Mouse (Mus musculus): ENCODE measurements around the gene Rapgef3. TPM values are rescaled to one million over a fixed set of nuclear protein-coding genes. Genes with fewer than 3 reads are reported as not detected.

Gene Rapgef3
- polyA plus RNA-seq, 1 experiment from 2014 or later, result 12.6 TPM

DNA sequence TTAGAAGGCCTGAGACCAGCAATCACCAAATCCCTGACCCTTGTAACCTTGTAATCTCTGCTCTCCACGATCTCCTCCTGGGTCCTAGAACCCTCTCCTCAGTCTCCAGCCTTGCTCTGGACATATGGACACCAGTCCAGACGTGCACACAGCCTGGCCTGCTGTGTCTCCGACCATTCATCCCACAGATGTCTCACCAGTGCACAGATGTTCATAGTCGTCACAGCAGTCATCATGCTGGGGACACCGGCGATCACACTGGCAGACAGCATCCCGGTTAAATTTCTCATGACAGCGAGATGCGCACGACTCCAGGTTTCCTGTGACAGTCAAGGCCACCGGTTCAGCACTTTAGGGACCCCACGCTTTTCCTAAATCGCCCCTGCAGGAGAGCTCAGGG is 41.5 kb downstream of the Rapgef3 start:
- WGBS, result 88% methylated on average over 13 of the region's 13 CpGs

DNA sequence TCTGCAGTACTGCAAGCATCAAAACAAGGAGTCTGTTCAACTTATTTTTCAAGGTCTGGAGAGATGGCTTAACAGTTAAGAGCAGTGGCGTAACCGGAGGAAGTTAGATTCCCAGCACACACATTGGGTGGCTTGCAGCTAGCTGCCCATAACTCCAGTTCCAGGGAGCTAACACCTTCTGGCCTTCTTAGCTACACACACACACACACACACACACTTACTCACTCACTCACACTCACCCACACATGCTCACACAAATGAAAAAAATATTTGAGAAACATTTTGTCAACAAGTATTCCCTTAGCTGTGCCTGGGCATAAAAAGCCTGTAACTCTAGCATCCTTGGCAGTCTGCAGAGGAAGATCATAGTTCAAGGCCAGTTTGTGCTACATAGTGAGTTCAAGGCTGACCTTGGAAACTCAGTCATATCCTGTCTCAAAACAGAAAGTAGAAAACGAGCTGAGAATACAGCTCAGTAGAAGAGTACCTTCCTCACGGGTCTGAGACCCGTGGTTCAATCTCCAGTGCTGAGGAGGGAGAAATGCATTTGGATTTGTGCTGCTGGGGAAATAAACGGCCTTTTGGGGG is 42.5 kb downstream of the Rapgef3 start:
- no peak overlapping the region for H3K4me2 ChIP-seq (ENCODE audit: low read depth, low read length)
- no peak overlapping the region for H3K27ac ChIP-seq (ENCODE audit: low read length)
- H3K36me3 ChIP-seq (ENCODE audit: control insufficient read depth, insufficient read depth, low read length), result no peaks in the 10 kb centered on the region
- H3K9ac ChIP-seq (ENCODE audit: low read length), result no peak overlapping the region
- WGBS, result 69% methylated on average over 6 of the region's 6 CpGs
- H3K4me3 ChIP-seq (replicated peaks; ENCODE audit: low read length), result no peak overlapping the region
- ATAC-seq (ENCODE audit: insufficient read depth, low FRiP score), result no peak
- H3K9me3 ChIP-seq (replicated peaks; ENCODE audit: control insufficient read depth, low read length), result no peaks in the 10 kb centered on the region
- no peaks in the 10 kb centered on the region for H3K27me3 ChIP-seq (ENCODE audit: control insufficient read depth, insufficient read depth, low read length)
- no peaks in the 10 kb centered on the region for H3K4me1 ChIP-seq (ENCODE audit: control insufficient read depth, insufficient read depth, low read length)

More for the DNA sequence above, 41.5 kb downstream of the Rapgef3 start:
- Histone ChIP-seq H3K4me1 (ENCODE audit: control insufficient read depth, insufficient read depth, low read length) (no peaks in the 10 kb centered on the region), H3K36me3 (ENCODE audit: control insufficient read depth, insufficient read depth, low read length) (no peaks in the 10 kb centered on the region), H3K27me3 (ENCODE audit: control insufficient read depth, insufficient read depth, low read length) (no peaks in the 10 kb centered on the region), H3K4me2 (ENCODE audit: low read depth, low read length) (no peak overlapping the region), H3K9me3 (replicated peaks; ENCODE audit: control insufficient read depth, low read length) (no peaks in the 10 kb centered on the region), H3K27ac (ENCODE audit: low read length) (no peak overlapping the region), H3K4me3 (replicated peaks; ENCODE audit: low read length) (no peak overlapping the region), H3K9ac (ENCODE audit: low read length) (no peak overlapping the region)
- no peak for ATAC-seq (ENCODE audit: insufficient read depth, low FRiP score)

DNA sequence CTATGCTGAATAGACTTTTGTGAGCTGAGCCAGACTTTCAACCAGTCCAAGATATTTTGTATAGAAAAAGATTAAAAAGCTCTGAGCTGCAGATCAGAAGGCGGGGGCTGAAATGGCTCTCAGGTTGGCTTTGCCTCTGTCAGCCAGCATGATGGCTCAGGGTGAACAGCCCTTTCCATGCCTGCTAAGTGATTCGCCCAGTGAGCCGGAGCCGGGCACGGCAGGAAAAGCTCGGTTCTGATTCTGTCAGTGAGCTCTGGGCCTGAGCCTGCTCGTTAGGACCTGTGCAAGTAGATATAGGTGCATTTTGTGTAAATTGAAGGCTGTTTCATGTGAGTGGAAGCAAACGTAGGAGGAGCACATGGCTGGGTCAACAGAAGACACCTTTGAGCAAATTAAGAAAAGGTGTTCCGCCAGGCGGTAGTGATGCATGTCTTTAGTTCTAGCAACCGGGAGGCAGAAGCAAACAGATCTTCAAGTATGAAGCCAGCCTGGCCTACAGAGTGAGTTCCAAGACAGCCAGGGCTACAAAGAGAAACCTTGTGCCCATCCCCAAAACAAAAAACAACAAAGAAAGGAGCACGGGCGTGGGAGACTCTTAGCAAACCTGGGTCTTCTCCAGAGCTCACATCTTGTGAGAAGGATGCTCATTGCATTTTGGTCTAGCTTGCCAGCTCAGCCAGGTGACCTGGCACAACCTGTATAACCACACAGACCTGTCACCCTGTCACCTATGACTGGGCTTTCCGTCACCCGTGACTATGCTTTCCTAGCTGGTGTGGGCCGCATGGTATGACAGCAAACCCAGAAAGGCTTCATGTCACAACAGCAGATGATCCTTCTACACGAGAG is 43.2 kb downstream of the Rapgef3 start:
- H3K4me3 ChIP-seq (replicated peaks; ENCODE audit: low read length), result no peak overlapping the region
- H3K36me3 ChIP-seq (ENCODE audit: control insufficient read depth, insufficient read depth, low read length), result no peaks in the 10 kb centered on the region
- ATAC-seq (ENCODE audit: insufficient read depth, low FRiP score), result no peak
- no peak overlapping the region for H3K27ac ChIP-seq (ENCODE audit: low read length)
- H3K4me1 ChIP-seq (ENCODE audit: control insufficient read depth, insufficient read depth, low read length), result no peaks in the 10 kb centered on the region
- WGBS, result 77% methylated on average over 17 of the region's 17 CpGs
- H3K9ac ChIP-seq (ENCODE audit: low read length), result no peak overlapping the region
- H3K27me3 ChIP-seq (ENCODE audit: control insufficient read depth, insufficient read depth, low read length), result no peaks in the 10 kb centered on the region
- no peaks in the 10 kb centered on the region for H3K9me3 ChIP-seq (replicated peaks; ENCODE audit: control insufficient read depth, low read length)
- no peak overlapping the region for H3K4me2 ChIP-seq (ENCODE audit: low read depth, low read length)

DNA sequence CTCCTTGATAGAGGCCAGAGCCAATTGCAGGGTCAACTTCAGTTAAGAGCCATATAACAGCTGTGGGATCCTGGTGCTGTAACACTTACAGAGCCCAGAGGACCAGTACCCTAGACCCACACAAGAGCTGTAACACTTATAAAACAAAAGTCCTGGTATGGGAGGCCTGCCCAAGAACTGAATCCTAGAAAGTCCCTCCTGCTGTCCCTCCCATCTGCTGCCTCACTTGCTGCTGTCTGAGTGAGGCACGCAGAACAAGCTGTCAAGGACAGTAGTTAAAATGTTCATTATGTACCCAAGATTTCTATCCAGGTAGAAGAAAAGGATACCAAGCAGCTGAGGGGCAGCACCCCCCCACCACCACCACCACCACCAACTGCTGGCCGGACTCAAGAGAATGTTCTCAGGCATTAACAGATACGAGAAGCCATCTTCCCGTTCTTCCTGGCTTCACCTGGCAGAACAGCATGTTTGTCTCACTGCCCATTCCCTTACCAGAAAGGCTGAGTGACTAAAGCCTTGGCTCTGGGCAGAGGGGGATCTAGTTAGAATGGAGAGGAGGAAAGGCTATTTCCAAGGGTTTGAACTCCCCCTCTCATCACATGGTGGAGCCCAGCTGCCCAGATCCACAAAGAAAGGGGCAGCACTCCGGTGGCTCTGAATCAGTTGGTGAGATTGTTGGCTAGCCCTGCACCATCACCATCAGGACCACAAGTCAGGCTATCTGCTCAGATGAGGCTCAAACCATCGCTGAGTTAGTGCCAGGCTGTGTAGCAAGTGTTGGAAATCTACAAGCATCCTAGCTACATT is 44.0 kb downstream of the Rapgef3 start:
- Histone ChIP-seq H3K27me3 (ENCODE audit: control insufficient read depth, insufficient read depth, low read length) (no peaks in the 10 kb centered on the region; the same call in 1 of the 2 replicates), H3K4me2 (ENCODE audit: low read depth, low read length) (no peak overlapping the region), H3K4me1 (ENCODE audit: control insufficient read depth, insufficient read depth, low read length) (no peaks in the 10 kb centered on the region), H3K9me3 (replicated peaks; ENCODE audit: control insufficient read depth, low read length) (no peaks in the 10 kb centered on the region), H3K36me3 (ENCODE audit: control insufficient read depth, insufficient read depth, low read length) (no peaks in the 10 kb centered on the region), H3K9ac (ENCODE audit: low read length) (no peak overlapping the region), H3K27ac (ENCODE audit: low read length) (no peak overlapping the region), H3K4me3 (replicated peaks; ENCODE audit: low read length) (no peak overlapping the region)
- WGBS, result 82% methylated on average over 6 of the region's 6 CpGs
- no peak for ATAC-seq (ENCODE audit: insufficient read depth, low FRiP score)

DNA sequence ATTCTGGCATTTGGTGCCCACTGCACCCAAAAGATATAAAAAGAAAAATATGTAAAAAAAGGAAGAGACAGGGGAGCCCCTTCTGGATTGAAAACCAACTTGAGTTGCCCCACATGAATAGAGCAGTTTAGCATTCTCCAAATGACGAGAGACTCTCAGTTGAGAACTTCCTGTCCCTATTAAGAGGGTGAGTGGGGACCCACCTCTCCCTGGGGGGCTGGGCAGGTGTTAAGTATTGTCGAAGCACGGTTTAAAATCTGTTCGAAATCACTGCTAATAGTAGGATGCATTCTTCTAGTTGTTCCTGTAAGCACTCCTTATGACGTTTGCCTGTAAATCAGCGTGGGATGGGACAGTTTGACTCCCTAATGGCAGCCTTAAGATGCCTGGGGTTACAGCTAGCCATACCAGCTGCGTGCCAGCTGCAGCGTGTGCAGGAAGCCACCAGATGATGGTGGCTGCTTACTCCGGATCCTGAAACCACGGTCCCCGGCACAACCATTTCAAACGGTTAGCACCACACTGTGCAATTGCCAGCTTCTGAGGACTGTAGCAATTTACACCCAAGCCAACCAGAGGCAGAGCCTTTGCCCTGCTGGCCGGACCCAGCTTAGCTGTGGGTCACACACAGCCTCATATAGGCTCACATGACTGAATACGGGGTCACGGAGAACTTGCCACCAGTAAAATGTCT is 46.6 kb downstream of the Rapgef3 start:
- no peaks in the 10 kb centered on the region; the same call in 1 of the 2 replicates for H3K27me3 ChIP-seq (ENCODE audit: control insufficient read depth, insufficient read depth, low read length)
- H3K9me3 ChIP-seq (replicated peaks; ENCODE audit: control insufficient read depth, low read length), result no peaks in the 10 kb centered on the region
- no peaks in the 10 kb centered on the region for H3K4me1 ChIP-seq (ENCODE audit: control insufficient read depth, insufficient read depth, low read length)
- no peak overlapping the region for H3K9ac ChIP-seq (ENCODE audit: low read length)
- no peak for ATAC-seq (ENCODE audit: insufficient read depth, low FRiP score)
- no peaks in the 10 kb centered on the region for H3K36me3 ChIP-seq (ENCODE audit: control insufficient read depth, insufficient read depth, low read length)
- no peak overlapping the region for H3K4me2 ChIP-seq (ENCODE audit: low read depth, low read length)
- H3K27ac ChIP-seq (ENCODE audit: low read length), result no peak overlapping the region
- 70% methylated on average over 15 of the region's 15 CpGs for WGBS
- H3K4me3 ChIP-seq (replicated peaks; ENCODE audit: low read length), result no peak overlapping the region

DNA sequence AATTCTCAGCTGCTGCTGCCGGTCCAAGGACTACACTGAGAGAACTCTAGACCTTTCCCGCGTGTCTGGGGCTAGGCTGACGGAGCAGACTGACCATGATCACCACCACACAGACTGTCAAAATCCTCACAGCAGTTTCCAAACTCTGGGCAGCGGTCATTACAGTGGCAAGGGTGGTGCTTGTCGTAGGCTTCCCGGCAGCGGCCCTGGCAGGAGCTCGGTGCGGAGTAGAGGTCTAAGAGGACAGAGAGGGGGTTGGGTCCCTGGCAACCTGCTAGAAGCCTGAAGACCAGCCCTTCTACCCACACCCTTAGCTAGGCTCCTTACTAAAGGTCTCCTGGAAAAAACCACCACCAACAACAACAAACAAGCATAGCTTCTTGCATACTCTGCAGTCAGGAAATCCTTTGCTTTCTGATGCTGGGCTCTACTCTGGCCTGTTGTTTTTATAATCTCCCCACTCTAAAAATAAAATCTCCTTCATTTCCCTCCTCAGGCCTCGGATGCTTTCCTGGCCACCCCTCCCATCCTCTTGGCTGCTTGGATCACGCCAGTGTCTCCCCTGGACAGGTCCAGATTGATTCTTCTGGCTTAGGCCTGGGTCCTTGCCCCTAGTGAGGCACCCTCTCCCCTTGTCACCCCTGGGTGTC is 47.6 kb downstream of the Rapgef3 start:
- H3K4me1 ChIP-seq (ENCODE audit: control insufficient read depth, insufficient read depth, low read length), result no peaks in the 10 kb centered on the region
- no peaks in the 10 kb centered on the region for H3K36me3 ChIP-seq (ENCODE audit: control insufficient read depth, insufficient read depth, low read length)
- ATAC-seq (ENCODE audit: insufficient read depth, low FRiP score), result 0 out of 2 replicates have a peak, but pooled peaks have one; percentile 16
- H3K9ac ChIP-seq (ENCODE audit: low read length), result no peak overlapping the region
- H3K4me3 ChIP-seq (replicated peaks; ENCODE audit: low read length), result no peak overlapping the region
- WGBS, result 75% methylated on average over 12 of the region's 12 CpGs
- peak overlapping the region; percentile 54; the same call in 1 of the 2 replicates for H3K27ac ChIP-seq (ENCODE audit: low read length)
- no peaks in the 10 kb centered on the region; the same call in 1 of the 2 replicates for H3K27me3 ChIP-seq (ENCODE audit: control insufficient read depth, insufficient read depth, low read length)
- no peaks in the 10 kb centered on the region for H3K9me3 ChIP-seq (replicated peaks; ENCODE audit: control insufficient read depth, low read length)
- no peak overlapping the region for H3K4me2 ChIP-seq (ENCODE audit: low read depth, low read length)

DNA sequence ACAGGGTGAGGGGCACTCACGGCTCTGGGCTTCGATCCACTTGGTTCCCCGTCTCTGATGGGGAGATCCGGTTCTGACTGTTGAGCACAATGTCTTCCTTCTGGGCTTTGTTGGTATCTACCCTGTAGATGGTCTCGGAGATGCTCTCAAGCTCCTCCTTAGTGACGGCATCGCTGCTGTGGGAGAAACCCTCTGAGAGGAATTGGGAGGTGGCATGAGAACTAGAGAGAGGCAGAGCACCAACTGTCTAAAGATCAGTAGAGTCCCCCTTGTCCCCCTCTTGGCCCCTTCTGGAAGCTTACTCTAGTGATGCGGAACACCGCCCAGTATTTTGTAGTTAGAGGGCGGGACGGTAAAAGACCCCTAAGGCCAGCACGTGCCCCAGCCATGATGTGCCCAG is 48.3 kb downstream of the Rapgef3 start:
- WGBS, result 88% methylated on average over 12 of the region's 12 CpGs
- no peaks in the 10 kb centered on the region; the same call in 1 of the 2 replicates for H3K27me3 ChIP-seq (ENCODE audit: control insufficient read depth, insufficient read depth, low read length)
- H3K4me2 ChIP-seq (ENCODE audit: low read depth, low read length), result no peak overlapping the region
- no peaks in the 10 kb centered on the region for H3K4me1 ChIP-seq (ENCODE audit: control insufficient read depth, insufficient read depth, low read length)
- no peak overlapping the region for H3K9ac ChIP-seq (ENCODE audit: low read length)
- no peaks in the 10 kb centered on the region for H3K36me3 ChIP-seq (ENCODE audit: control insufficient read depth, insufficient read depth, low read length)
- H3K4me3 ChIP-seq (replicated peaks; ENCODE audit: low read length), result no peak overlapping the region
- no peak for ATAC-seq (ENCODE audit: insufficient read depth, low FRiP score)
- H3K27ac ChIP-seq (ENCODE audit: low read length), result no peak overlapping the region; the same call in 1 of the 2 replicates
- H3K9me3 ChIP-seq (replicated peaks; ENCODE audit: control insufficient read depth, low read length), result no peaks in the 10 kb centered on the region

DNA sequence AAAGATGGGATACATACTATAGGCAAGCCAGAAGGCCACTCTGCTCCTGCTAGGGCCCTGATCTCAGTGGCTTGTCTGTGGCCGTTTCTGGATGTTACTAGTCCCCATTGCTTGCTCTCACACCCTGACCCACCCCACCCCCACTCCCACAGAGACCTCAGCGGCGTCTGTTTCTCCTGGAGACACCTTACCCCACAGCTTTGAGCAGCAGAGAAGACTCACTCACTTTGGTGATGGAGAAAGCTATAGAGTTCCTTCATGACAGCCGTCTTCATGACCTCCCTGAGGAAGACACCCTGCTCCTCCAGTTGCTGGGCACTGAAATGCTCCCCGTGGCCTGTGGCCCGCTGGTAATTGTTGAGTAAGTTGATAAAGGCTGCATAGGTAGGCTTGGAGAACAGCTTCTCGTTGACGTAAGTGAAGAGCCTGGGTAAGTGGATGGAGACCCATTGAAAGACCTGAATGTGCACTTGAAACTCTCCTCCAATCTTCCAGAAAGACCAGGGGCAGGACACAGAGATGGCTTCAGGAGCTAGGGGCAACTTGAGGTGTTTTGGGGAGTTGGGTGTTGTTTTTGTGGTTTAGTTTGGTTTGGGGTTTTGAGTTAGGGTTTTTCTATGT is 49.1 kb downstream of the Rapgef3 start:
- whole genome bisulfite sequencing, result 87% methylated on average over 8 of the region's 8 CpGs

More for the DNA sequence above, 49.1 kb downstream of the Rapgef3 start:
- Histone ChIP-seq H3K4me2 (ENCODE audit: low read depth, low read length) (no peak overlapping the region), H3K36me3 (ENCODE audit: control insufficient read depth, insufficient read depth, low read length) (no peaks in the 10 kb centered on the region), H3K9me3 (replicated peaks; ENCODE audit: control insufficient read depth, low read length) (no peaks in the 10 kb centered on the region), H3K9ac (ENCODE audit: low read length) (no peak overlapping the region), H3K27ac (ENCODE audit: low read length) (no peak overlapping the region), H3K4me3 (replicated peaks; ENCODE audit: low read length) (no peak overlapping the region), H3K27me3 (ENCODE audit: control insufficient read depth, insufficient read depth, low read length) (no peaks in the 10 kb centered on the region; the same call in 1 of the 2 replicates), H3K4me1 (ENCODE audit: control insufficient read depth, insufficient read depth, low read length) (no peaks in the 10 kb centered on the region)
- ATAC-seq (ENCODE audit: insufficient read depth, low FRiP score), result no peak

Measured in stomach, embryonic 16.5 days (tissue).